Mouse (Mus musculus) gastrocnemius, adult 8-10 months (tissue): ENCODE results near the gene Hao1. TPM values are rescaled to one million over a fixed set of nuclear protein-coding genes. Genes with fewer than 3 reads are reported as not detected.

Source experiments
- DNase-seq, 2 experiments: peaks; one replicate each; pipeline ENCODE4 v3.0.0; 2022; ENCODE audit warnings: low spot score in 2 of 2
- total RNA-seq, 4 experiments: library from RNA; stranded (reverse); gene quantifications; 2 replicates each; pipeline ENCODE4 v1.2.4; 2022

Hao1 gene
- total RNA-seq: not detected

GRCm38 (mm10) chr2:134554221-134554727, at the start of gene Hao1:
Hao1 (minus strand) TSS chr2:134554368.
- no peak for DNase-seq

GRCm38 (mm10) chr2:134591081-134591694, 37.0 kb upstream of the Hao1 start:
- no peak for DNase-seq

DNA sequence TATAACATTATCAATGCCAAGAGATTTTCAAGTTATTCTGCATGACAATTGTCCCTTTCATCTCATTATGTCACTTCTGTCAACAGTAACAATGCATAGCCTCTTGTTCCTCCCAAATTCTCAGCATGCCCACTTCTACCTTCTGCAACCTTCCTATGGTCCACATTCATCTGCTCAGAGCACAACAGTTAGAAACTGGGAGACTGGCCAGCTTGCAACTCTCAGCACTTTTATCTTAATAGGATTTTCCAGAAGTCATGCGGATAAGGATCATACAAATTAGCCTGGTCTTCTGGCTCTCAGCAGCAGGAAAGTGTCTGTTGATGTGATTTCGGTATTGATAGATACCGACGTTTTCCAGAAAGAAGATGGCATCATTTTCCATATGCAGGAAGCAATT, 31.1 kb upstream of the Hao1 start:
- no peak for DNase-seq

DNA sequence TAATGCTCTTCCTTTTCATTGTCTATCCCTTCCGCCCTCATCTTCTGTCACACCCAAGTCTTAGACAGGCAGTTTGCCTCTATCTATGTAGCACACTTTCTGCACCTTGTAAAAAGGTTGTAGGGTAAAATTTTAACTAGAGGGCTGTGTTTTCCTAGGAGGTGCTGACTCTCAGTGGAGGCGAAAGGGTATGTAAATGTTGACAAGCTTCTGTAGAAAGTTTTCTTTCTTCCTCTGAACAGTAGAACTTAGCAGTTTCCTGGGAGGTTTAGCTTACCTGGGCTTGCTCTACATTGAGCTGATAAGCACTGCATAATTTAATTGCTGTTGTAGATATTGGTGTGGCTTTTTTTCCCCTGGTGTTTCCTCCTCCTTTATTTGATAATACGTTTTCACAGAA, 5.3 kb upstream of the Hao1 start:
- DNase-seq: no peak

DNA sequence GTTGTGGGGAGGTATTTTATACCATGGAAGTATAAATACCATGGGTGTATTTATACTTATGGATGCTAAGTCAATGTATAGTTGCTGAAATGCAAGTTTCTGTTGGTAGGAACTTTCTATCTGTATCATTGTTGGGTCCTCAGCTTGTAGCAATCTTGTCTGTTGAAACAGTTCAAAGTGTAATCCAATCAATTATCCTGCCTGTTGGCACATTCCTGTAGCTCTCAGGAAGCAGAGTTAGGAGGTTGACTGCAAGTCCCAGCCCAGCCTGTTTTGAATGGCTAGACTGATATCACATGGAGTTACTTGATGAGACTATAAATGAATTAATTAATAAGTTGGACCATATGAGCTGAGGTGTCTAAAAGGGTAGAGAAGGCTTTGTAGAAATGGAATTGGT, 1.8 kb downstream of the Hao1 start:
- no peak for DNase-seq

DNA sequence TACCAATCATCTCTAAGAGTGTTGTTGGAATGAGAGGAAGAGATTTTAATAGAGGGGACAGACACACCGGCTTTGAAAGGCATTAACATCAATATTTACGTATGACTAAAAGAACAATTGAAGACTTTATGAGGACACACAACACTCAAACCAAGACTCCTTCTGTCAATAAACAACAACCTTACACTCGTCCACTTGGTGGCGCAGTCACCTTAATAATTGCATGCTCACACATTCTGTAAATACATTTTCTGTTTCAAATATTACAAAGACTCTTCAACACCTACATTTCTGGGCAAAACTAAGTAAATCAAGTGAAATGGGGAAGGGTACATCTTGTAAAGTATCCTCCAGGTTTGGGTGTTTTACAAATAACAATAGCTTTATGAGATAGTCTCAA, 4.4 kb downstream of the Hao1 start:
- peak in 1 of 2 experiments; percentile 8 for DNase-seq

DNA sequence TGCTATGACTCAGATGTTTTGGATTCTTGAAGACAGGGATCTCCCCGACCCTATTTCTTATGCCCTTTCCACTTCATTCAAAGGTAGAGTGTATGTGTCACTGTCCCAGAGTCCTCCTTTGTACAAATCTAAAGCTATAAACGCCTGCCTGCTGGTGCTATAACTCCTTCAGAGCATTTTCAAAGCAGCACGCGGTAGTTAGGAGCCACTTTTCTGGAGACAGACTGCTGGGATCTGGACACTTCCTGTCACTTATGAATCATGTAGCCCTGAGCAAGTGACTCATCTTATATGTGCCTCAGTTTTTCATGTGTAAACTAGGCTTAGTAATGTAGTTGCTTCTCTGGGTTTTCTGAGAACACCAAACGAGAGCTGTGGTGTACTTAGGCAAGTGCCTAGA, 9.1 kb downstream of the Hao1 start:
- DNase-seq: no peak

- DNase-seq: no peak
Observed at GRCm38 (mm10) chr2:134544321-134545065, 9.7 kb downstream of the Hao1 start.

DNA sequence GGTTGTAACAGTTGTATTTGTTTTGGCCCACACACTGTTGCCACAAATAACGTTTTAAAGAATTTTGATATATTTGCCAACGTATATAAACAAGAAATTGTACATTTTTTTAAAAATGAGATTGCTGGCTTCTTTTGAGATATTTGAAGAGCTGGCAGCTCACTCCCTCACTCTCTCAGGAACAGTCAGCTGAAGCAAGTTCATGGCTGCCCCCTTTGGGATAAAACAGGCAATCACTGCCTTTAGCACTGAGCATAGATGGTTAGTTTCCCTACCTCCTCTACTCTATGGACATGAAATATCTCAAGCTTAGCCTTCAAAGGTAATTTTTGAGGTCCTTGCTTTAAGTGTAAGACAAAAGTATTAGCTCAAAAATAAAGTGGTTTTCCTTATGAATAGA, 10.7 kb downstream of the Hao1 start:
- no peak for DNase-seq

GRCm38 (mm10) chr2:134541019-134541418, 13.1 kb downstream of the Hao1 start:
- DNase-seq: no peak

GRCm38 (mm10) chr2:134538451-134538850, 15.7 kb downstream of the Hao1 start:
- DNase-seq: no peak

DNA sequence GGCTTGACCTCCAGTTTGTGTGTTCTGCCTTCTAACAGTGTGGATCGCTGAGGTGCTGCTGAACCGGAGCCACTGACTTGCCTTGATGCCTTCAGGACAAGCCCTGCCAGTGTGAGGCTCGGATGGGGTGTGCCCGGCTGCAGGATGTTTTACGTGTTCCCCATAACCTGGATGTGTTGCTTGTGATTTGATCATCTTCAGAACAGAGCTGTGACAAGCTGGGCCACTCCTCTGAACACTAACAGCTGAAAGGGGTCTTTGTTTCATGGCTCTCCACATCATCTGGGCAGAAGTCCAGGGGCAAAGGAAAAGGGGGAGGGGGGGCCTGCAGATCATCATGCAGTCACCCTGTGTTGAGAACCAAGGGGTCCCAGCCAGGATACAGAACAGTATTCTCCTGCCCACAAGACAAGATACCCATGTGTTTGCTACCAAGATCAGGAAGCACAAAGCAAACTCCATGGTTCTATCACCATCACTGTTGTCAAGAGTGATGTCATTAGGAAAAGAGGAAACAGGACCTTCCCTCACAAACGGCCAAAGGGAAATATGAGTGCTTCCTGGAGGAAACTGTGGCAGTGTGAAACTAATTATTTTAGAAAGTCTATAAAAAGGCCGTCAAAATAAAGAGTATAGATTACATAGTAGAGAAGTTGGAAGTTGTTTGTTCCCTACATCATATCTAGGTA, 25.9 kb downstream of the Hao1 start:
- DNase-seq: no peak

DNA sequence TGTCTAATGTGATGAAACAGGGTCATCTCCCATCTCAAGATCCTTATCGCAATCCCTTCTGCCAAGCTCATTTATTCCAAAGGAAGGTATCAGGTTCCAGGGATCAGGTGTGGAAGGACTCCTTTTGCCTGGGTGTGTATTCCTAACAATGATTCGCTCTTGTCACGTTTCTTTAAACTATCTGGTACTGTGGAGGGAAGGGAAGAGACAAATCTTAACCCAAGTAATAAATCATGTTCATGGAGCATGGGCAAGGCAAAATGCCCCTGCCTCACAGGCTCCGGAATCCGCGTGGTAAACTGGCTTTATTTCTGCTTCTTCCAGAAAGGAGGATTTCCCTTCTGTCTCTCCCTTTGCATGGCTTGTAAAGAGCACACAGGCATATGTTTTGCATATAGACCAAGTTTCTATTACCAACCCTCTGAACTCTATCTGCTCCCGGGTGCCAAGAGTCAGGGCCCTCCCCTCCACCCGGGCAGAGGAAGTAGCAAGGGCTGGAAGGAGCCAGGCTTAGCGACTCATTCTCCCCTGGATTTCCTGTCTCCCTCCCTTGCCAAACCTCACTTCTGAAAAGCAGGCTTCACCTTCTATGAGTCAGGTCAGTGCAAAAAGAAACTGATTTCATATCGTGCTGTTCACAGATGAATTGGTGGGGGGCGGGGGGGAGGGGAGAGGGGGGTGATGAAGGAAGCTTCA, 26.6 kb downstream of the Hao1 start:
- DNase-seq: no peak

DNA sequence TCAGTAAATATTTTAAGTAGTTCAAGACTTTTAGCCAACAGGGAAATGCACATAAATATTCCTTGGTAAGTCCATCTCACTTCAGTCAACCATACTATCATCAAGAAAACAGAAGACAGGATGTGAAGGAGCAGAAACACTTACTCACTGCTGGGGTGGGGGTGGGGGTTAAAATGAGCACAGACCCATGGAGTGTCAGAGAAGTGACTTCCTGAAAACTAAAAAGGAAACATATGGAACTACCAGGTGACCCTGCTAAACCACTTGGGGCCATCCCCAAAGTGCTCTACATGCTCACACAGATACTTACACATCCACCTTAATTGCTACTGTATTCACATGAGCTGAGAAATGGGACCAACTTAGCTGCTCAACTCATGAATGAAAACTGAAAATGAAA, 36.1 kb downstream of the Hao1 start:
- DNase-seq: no peak

DNA sequence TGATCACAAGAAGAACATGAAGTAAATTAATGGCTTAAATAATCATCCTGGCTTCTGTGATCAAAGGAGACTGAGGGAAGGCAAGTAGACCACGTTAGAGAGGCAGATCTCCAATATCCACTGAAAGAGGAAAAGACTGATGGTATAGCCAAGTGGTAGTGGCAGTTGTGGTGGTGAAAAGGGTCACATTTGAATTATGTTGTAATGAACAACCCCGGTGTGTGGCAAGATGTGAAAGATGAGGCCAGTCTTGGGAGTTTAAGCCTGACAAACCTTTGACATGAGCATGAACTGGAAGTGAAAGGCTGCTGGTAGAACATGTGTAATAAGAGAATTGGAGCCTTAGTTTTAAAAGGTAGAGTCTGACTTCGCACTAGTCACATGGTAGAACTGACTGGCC, 54.4 kb downstream of the Hao1 start:
- no peak for DNase-seq

DNA sequence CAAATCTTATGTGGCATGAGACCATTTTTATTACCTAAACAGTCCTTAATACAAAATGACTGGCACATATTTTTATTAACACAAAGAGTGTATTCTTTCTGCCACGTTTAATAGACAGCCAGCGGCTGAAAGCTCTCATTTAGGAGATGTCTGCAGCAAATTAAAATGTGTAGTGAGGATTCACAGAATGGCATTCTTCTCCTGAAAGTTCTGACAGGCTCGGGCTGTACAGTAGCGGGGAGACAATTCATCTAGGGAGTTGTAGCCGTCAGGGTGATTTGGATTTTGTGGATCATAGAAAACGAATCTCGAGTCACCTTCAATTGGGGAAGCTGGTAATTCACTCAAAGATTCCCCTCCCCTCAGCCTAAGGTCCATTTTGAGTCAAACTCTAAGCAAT, 55.7 kb downstream of the Hao1 start:
- no peak for DNase-seq

- no peak for DNase-seq
Observed at GRCm38 (mm10) chr2:134488671-134489070, 65.5 kb downstream of the Hao1 start.

DNA sequence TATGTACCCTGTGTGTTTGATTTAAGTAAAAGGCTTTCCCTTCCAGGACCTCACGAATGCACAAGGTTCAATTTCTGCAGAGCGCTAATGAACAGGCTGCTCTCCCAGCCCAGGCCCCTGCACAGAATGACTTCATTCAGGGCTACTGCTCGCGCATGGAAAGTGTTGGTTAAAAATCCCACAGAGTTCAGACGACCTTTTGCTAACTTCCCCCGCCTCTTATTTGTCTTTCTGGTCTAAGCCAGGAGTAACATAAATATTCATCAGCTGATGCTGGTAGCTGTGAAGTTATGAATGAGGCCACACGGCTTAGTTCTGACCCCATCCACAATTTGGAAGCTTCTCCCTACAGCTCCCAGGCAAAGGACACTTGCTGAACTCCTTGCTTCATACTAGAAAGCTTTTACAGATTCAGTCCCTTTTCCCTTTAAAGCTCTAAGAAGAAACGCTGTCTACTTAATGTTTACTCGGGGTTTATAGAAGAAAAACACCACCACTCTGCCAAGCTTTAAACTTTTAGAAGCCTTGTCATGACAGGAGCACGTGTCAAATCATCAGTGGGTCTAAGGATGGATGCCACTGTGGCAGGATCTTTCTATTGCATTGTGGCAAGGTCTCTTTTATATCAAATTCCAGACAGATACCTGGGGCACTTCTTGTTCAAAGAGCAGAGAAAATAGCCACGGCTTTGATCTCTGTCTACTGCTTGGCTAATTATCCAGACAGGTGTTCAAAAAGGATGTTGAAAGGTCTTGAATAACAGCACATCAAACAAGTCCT, 67.9 kb downstream of the Hao1 start:
- DNase-seq: no peak

DNA sequence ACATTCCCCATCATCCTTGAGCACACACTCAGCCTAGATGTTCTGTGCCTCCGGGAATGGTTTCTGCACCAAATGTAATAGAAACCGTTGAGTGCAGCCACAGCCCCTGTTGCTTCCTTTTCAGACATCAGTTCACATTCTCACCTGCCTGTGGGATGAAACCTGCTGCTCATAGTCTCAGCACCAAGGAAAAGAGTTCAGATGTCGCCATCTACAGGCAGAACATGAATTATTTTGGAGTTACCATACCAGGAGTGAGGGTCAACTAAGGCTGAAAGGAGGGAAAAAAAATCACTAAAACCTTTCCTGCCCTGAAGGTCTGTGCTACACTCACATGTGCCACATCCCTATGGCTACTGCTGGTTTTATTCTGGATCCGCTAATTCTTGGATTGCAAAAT, 71.5 kb downstream of the Hao1 start:
- DNase-seq: no peak

DNA sequence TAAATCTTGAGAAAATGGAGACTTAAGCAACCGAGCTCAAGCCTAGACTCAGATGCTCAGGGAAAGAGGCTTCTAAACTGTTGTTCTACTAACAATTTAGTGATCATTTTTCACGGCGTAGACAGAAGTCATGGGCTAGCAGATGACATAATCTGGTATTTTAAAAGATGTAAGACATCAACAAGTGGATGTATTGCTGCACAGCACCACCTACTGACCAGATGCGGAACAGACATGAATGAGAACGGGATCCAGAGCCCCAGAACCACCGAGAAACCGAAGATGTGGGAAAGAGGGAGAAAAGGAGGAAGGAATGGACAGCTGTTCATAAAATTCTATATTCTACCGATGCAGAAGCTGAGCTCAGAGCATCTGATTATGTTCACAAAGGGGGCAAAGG, 72.4 kb downstream of the Hao1 start:
- peak; percentile 39 to 52 for DNase-seq

GRCm38 (mm10) chr2:134481174-134481573, 73.0 kb downstream of the Hao1 start:
- DNase-seq: no peak
